Mouse (Mus musculus): ENCODE results near the gene Stxbp4.

DNA sequence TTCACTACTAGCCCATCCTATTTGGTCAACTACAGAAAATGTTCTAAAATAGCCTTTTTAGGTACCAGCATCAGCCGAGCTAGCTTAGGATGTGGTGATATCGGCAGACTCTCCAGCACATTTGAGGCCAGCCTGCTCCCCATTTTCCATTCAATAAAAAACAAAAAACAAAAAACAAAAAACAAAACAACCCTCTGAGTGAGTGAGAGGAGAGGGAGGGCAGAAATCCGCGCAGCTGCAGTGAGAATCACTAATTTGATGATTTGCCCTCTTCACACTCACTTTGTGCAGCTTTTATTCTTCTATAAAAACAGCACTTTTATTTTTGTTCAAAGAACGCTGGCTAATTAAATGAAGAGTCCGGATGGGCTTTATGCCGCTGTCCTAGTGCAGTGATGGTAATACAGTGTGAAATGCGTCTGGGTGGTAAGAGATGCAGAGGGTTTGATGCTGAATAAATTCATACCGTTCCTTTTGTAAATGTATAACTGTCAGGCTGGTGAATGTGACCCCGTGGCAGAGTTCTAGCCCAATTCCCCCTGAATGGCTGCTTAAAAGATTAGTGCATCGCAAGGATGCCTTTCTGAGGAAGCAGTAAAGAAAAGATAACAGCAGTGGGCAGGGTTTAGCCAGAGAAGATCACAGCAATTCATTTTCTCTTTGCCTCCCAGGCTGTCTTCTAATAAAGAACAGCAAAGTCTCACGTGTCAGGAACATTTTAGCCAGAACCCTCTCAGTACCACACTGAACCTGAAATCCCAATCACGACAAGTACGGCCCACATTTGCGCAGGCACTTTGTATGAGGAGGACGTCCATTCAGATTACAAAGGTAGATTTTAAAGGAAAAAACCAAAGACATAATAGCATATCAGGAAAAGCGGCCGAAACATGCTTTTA lies 85.3 kb downstream of the Stxbp4 start:
- TF ChIP-seq CTCF (IDR thresholded peaks at IDR 0.05; ENCODE audit: control insufficient read depth, insufficient read depth, low read length) (no peak), POLR2A (IDR thresholded peaks at IDR 0.05; ENCODE audit: borderline replicate concordance, control insufficient read depth, low read depth, low read length) (no peak)
